Mouse (Mus musculus) thymus, adult 2 months (tissue): ENCODE results near the gene Vmn1r39. TPM values are rescaled to one million over a fixed set of nuclear protein-coding genes. Genes with fewer than 3 reads are reported as not detected.
"Not testable (repeated sequence)": the region's sequence is repeated elsewhere in the genome, so short reads cannot be mapped to it uniquely, and the experiment has no call there.

ENCODE experiments used
- DNase-seq: peaks from one replicate; pipeline ENCODE4 v3.0.0; 2021
- H3K27ac ChIP-seq: fragments of 200-500 bp; 2 replicates; pipeline ENCODE4 v1.5.1; 2012; ENCODE audit warnings: low read length, control low read depth; ENCODE audit not compliant: control insufficient read depth, insufficient read depth
- H3K27me3 ChIP-seq: fragments of 200-500 bp; 2 replicates; pipeline ENCODE4 v1.6.1; 2012; ENCODE audit warnings: mild to moderate bottlenecking, low read length, moderate library complexity, mixed read lengths; ENCODE audit not compliant: control insufficient read depth, insufficient read depth
- H3K36me3 ChIP-seq: fragments of 200-500 bp; 2 replicates; pipeline ENCODE4 v1.6.1; 2012; ENCODE audit warnings: mild to moderate bottlenecking, low read length, moderate library complexity; ENCODE audit not compliant: control insufficient read depth, insufficient read depth
- H3K4me1 ChIP-seq: fragments of 200-500 bp; replicated peaks from 2 replicates; pipeline ENCODE4 v1.6.1; 2012; ENCODE audit warnings: low read length; ENCODE audit not compliant: control insufficient read depth, insufficient read depth
- H3K4me3 ChIP-seq: fragments of 200-500 bp; 2 replicates; pipeline ENCODE4 v1.5.1; 2012; ENCODE audit warnings: mild to moderate bottlenecking, low read length, control low read depth, moderate library complexity; ENCODE audit not compliant: control insufficient read depth, insufficient read depth
- CTCF ChIP-seq: fragments of 200-500 bp; IDR thresholded peaks from 2 replicates; pipeline ENCODE4 v1.5.1; 2012; ENCODE audit warnings: mild to moderate bottlenecking, control low read depth, low read length, moderate library complexity, borderline replicate concordance; ENCODE audit not compliant: control insufficient read depth, poor library complexity, insufficient read depth; ENCODE audit errors: extremely low read depth
- POLR2A ChIP-seq: fragments of 200-500 bp; IDR thresholded peaks from 2 replicates; pipeline ENCODE4 v1.6.1; 2012; ENCODE audit warnings: mild to moderate bottlenecking, low read length, control low read depth, moderate library complexity; ENCODE audit not compliant: control insufficient read depth, poor library complexity, insufficient read depth; ENCODE audit errors: extremely low read depth
- WGBS: fragments of 180-500 bp; shearing (Covaris S2); methylation state at CpG from one replicate; pipeline ENCODE4 v1.1.7; 2018; 5-methylcytosine and 5-hydroxymethylcytosine counted together
- polyA plus RNA-seq: library from polyadenylated mRNA; depleted of rRNA; stranded (reverse); fragments of >200 nt; gene quantifications from 2 replicates; pipeline ENCODE4 v1.2.3, GENCODE M21; 2012; rRNA removed

Vmn1r39 gene
- polyA plus RNA-seq, 1 experiment = not detected

DNA sequence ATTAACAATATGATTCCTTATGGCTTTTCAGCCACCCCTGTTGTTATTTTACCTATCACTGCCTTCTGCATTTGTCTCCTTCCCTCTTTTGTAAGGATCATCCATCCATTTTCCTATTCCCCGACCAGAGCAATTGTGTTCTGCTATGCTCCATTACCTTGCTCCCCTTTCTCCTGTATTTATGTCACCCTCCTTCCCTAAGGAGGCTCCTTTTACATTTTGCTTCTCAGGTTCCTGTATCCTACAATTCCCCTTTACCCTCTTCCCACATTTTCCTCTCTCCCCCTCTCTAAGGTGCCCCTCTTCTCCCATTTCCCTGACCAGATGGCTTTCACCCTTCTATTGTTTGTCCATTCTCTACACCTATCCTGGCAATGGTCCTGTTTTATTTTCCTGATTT lies 4.1 kb downstream of the Vmn1r39 start:
- no peak overlapping the region for H3K4me3 ChIP-seq
- no peaks in the 10 kb centered on the region for H3K36me3 ChIP-seq
- no peaks in the 10 kb centered on the region for H3K4me1 ChIP-seq
- H3K27ac ChIP-seq = no peak overlapping the region
- H3K27me3 ChIP-seq = no peaks in the 10 kb centered on the region
- DNase-seq = no peak
- WGBS = 72% methylated on average over 1 of the region's 1 CpGs
- TF ChIP-seq POLR2A = no peak

DNA sequence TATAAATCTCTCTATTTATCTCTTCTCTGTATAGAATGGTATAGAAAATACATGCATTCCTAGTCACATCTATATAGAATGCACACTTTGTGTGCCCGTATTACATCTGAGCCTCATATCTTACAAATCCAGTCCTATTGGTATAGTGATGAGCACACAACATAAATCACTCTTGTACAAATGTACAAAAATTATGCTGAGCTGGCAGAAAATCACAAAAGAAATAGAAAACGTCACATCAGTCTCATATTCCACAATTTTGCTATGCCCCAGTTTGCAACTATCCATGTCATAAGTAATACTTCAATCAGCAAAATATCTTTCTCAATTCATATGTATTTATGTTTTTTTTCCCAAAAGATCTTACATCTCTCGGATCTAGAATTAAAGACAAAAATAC lies 4.7 kb downstream of the Vmn1r39 start:
- 93% methylated on average over 3 of the region's 3 CpGs for WGBS

DNA sequence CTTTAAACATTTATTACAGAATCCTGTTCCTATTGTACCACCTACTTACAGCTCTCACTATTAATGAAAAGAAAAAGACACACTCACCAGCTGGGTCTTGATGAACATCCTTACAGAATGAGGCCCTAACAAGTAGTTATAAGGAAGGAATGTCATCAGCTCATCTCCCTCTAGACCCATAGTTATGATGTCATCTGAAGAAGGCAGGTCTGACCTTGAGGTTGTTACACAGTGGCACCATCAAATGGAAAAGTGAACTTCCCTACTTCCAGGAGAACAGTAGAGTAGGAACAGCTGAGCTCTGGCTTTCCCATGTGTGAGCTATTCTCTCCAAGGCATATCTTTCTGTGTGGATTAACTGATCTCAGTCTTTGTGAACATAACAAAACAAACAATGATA lies 27.9 kb downstream of the Vmn1r39 start, which contains the start of gene Vmn1r38:
Vmn1r38 (minus strand) TSS at position 101 of the 400 bp plus-strand sequence.
- not testable (repeated sequence) for H3K36me3 ChIP-seq, DNase-seq, H3K27me3 ChIP-seq, H3K27ac ChIP-seq, H3K4me3 ChIP-seq, H3K4me1 ChIP-seq

More for the DNA sequence above, 4.7 kb downstream of the Vmn1r39 start:
- no peaks in the 10 kb centered on the region for H3K4me1 ChIP-seq
- no peaks in the 10 kb centered on the region for H3K36me3 ChIP-seq
- no peak overlapping the region for H3K27ac ChIP-seq
- H3K4me3 ChIP-seq = no peak overlapping the region
- TF ChIP-seq POLR2A (no peak), CTCF (no peak)
- H3K27me3 ChIP-seq = no peaks in the 10 kb centered on the region
- no peak for DNase-seq

Other genes starting within 250 kb of the Vmn1r39 start
- not detected in 2 replicates for gene Vmn1r33, start 192.3 kb downstream of the Vmn1r39 start, polyA plus RNA-seq
- gene Vmn1r34, start 166.7 kb downstream of the Vmn1r39 start, polyA plus RNA-seq = not detected in 2 replicates
- not detected in 2 replicates for gene Vmn1r35, start 124.7 kb downstream of the Vmn1r39 start, polyA plus RNA-seq
- gene Vmn1r36, start 91.4 kb downstream of the Vmn1r39 start, polyA plus RNA-seq = not detected in 2 replicates
- not detected in 2 replicates for gene Vmn1r37, start 81.2 kb downstream of the Vmn1r39 start, polyA plus RNA-seq
- not detected in 2 replicates for gene Vmn1r38, start 28.0 kb downstream of the Vmn1r39 start, polyA plus RNA-seq
- gene Gng12, start 85.8 kb upstream of the Vmn1r39 start, polyA plus RNA-seq = 8.0 and 10.8 TPM in 2 replicates
- 44.9 and 45.4 TPM in 2 replicates for gene Gadd45a, start 226.8 kb upstream of the Vmn1r39 start, polyA plus RNA-seq